Mouse (Mus musculus) neutrophil, adult 65 days (primary cell): ENCODE measurements around the gene Palm. TPM values are rescaled to one million over a fixed set of nuclear protein-coding genes. Genes with fewer than 3 reads are reported as not detected.

Experiments used
- total RNA-seq: library from RNA; stranded (reverse); gene quantifications from 2 replicates; pipeline ENCODE4 v1.2.4, GENCODE M21; 2023

Gene Palm
- 104 and 146 TPM in 2 replicates for total RNA-seq

DNA sequence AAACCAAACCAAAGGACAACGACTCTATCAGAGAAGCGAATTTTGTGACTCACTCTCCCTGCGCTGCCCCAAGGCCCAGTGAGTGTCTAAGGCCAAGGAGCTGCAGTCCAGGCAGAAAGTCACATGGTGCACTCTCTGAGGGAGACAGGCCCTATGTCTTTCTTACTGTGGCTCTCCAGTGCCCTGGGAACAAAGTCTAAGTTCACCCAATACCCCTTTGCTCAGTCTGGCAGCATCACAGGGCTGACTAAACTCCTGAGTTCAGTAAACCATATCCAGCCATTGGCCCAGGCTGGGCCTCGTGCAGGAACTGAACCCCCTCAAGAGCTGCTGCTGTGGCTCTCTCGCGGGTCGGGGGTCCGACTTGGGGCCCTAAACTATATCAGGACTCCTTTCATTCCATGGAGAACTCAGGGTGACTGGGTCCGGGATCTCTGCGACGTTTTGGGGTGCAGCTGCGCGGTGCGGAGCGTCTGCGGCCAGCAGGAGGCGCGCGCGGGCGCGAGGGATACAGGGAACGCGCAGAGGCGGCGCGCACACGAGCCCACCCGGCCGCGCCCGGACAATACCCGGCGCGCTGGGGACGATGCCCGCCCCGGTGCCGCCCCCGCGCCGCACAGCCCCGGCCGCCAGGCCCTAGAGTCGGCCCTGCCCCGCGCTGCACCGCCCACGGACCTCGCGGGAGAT, at the start of gene Palm:
Gene Palm (plus strand): TSS at position 522 of the 687 bp plus-strand sequence.

DNA sequence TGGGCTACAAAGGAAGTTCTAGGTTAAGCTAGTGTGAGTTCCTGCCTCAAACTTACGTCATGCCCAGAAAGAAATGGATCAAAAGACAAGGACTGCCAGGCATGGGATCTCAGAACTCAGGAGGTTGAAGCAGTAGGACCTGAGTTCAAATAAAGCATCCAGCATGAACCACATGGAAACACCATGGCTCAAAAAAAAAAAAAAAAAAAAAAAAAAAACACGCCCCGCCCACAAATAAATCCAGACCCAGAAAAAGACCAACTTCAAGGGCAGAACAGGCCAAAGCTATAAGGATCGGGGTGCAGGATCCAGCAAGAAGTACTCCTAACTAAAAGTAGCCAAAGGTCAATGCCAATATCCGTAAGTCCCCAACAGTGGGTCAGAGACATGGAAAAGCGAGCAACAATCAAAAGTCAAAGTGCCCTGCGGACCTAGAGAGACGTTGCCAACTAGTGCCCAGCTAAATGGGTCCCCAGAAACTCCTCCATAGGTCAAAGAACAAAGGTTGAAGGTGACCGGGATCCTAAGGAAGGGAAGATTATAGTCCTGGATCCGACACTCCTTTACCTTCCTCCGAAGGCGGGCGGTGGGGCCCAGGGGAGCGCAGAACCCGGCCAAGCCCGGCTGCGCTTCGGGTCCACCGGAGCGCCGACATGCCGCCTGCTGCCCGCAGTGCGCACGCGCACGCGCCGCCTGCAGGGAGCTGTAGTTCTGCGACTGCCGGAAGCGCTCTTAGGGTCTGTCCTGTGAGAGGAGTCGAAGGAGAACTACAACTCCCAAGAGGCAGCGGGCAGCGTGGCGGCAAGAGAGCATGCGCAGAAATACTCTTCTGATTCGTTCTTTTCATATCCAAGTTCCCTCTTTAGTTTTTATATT, 47.2 kb upstream of the Palm start, which contains the start of gene Polrmt:
Gene Polrmt (minus strand): TSS at position 684 of the 876 bp plus-strand sequence.

DNA sequence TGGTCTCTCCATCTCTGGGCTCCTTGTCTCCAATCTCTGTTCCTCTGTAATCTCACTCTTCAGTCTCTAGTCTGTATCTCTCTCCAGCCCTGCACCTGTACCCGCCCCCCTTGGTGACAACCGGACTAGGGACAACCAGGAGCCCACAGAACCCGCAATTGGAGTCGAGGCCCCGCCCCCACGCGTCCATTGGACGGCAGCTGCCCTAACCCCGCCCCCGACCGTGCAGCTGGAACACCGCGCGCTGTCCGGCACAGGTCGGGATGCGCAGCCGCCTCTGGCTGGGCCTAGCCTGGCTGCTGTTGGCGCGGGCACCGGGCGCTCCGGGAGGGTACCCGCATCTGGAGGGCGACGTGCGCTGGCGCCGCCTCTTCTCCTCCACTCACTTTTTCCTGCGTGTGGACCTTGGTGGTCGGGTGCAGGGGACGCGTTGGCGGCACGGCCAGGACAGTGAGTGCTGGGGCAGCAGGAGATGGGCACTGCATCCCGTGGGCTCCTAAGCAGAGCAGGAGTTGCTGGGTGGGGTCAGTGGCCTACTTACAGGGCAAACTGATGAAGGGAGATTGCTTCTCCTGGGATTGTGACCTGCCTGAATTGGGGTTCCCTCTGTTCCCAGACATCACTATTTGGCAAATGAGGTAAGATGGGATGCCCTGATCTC, 38.4 kb upstream of the Palm start, which contains the start of gene Fgf22:
Gene Fgf22 (plus strand): TSS at position 221 of the 661 bp plus-strand sequence.

DNA sequence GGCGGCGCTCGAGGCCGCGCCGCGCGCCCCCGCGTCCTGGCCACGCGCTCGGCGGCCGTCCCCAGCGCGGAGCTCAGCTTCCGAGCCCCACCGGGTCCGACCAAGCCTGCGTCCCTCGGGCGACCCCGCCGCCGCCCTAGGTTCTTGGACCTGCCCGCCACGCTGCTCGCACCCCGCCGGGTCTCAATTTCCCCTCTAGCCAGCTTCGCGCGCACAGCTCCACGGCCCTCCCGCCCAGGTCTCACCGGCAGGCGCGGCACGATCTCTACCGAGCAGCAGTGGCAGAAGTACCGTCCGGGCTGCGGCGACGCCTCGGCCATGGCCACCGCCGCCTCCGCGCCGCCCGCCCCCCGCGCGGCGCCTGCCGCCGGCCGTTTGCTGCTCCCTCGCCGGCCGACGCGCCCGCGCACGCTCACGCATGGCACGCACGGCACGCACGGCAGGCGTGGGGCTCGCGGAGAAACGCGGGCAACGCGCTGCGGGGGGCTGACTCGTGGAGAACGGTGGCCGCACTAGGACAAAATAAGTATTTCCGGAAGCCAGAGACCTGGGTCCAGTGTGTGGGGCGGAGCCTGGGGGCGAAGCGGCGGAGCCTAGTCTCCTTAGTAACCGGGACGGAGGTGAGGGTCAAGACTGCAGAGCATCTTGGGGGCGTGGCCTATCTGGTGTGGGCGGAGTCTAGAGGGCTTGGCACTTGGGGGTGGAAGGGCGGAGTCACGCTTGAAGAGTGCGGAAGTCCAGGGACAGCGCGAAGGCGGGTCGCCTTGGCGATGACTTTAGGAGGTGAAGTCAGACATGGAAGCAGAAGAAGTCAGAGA, 26.7 kb upstream of the Palm start, which contains the start of gene Rnf126:
Gene Rnf126 (minus strand): TSS at position 445 of the 818 bp plus-strand sequence.

DNA sequence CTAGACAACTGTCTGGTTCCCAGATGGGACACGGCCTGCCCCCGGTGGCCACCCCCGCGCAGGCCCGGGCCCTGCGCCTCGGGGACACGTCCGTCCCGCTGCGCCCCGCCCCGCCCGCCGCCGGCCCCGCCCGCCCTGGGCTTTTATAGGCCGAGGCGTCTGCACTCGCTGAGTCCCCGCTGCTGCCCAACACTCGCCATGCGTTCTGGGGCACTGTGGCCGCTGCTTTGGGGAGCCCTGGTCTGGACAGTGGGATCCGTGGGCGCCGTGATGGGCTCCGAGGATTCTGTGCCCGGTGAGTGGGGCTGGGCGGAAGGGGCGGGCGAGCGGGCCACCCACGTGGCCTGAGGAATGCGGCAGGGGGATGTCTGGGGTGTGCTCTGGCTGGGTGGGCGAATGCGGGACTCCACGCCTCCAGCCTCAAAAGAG, 16.3 kb upstream of the Palm start, which contains the start of gene Fstl3:
Gene Fstl3 (plus strand): TSS at position 170 of the 429 bp plus-strand sequence.

DNA sequence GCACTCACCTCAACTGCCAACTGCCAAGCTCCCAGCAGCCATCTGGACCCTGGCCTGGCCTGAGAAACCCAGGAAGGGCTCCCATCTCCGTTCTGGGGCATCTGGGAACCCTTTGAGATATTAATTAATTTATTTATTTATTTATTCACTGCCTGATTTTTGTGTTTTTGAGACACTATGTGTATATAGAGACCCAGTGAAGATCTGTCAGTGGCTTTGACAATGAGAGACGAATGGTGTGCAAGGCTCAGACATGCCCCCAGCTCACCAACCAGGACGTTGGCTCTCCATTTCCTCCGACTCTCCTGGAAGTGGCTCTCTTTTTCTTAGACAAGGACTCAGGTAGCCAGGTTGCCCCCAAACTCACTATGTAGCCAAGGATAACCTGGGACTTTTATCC, 2.5 kb upstream of the Palm start, which contains the start of gene Prss57:
Gene Prss57 (minus strand): TSS at position 101 of the 400 bp plus-strand sequence.

DNA sequence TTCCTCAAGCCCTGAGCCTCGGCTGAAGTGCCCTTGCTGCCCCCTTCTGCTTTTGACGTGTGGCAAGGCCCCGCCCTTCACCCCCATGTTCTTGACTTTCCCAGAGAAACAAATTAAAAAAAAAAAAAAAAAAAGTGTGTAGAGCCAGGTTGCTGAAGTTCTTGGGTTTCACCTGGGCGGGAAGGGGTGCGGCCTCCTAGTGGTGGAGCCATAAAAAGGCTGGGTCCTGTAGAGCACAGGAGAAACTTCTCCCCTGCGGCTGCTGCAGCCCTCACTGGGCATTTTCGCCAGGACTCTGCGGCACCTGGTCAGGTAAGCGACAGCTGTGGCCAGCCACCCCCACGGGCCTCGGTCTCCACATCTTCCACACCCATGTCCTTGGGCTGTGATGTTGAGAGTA, 27.4 kb downstream of the Palm start, which contains the start of gene Misp:
Gene Misp (plus strand): TSS at position 208 of the 400 bp plus-strand sequence.

DNA sequence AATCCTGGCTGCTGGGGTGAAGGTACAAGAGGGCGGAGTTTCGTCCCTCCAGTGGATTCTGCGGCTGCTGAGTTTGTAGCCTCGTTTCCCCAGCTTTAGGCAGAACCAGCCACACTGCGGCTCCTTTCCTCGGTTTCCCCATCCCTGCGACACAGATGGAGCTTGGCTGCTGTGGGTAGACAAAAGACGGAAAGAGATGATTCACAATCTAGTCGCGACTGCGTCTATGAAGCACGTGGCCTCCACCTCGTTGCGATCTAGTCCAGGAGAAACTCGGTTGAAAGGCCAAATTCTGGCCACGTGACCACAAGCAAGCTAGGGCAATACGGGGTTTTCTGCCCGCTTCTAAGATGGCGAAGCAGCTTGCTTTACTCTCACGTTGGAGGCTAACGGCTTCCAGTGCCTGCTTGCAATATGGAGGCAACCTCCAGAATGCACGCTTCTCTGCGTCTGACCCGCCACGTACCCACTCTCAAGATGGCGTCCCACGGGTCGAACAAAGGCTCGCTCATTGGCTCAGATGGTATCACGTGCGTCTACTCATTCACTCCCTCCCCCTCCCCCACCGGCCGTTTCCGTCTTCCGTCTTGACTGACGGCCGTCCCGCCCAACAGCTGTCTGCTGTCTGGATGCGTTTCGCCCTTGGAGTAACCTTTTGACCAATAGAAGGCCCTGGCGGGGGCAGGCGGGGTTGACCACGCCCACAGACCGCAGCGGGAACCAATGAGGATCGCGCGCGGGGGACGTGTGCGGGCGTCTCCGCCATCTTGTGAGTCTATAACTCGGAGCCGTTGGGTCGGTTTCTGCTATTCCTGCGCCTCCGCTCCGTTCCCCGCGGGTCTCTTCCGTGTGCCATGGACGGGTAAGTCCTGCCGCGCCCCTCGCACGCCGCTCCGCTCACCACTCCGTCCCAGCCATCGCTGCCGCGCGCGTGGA, 60.8 kb downstream of the Palm start, which contains the start of gene Ptbp1:
Gene Ptbp1 (plus strand): TSS at position 568 of the 936 bp plus-strand sequence.

Other genes starting within 250 kb of the Palm start
- gene Mier2, start 238.4 kb upstream of the Palm start, total RNA-seq, result 7.8 and 8.8 TPM in 2 replicates
- not detected in 2 replicates for gene Theg, start 206.2 kb upstream of the Palm start, total RNA-seq
- not detected in 2 replicates for gene C2cd4c, start 179.5 kb upstream of the Palm start, total RNA-seq
- not detected in 2 replicates for gene Shc2, start 155.7 kb upstream of the Palm start, total RNA-seq
- not detected in 2 replicates for gene Odf3l2, start 147.8 kb upstream of the Palm start, total RNA-seq
- not detected in 2 replicates for gene Madcam1, start 129.0 kb upstream of the Palm start, total RNA-seq
- 16.1 and 19.4 TPM in 2 replicates for gene Tpgs1, start 124.2 kb upstream of the Palm start, total RNA-seq
- 62.7 and 69.8 TPM in 2 replicates for gene Cdc34, start 111.4 kb upstream of the Palm start, total RNA-seq
- gene Gzmm, start 104.6 kb upstream of the Palm start, total RNA-seq, result 1.6 and 2.3 TPM in 2 replicates
- 78.7 and 95.6 TPM in 2 replicates for gene Bsg, start 89.1 kb upstream of the Palm start, total RNA-seq
- not detected in 2 replicates for gene Hcn2, start 76.9 kb upstream of the Palm start, total RNA-seq
- gene Polrmt, start 47.0 kb upstream of the Palm start, total RNA-seq, result 10.1 and 11.3 TPM in 2 replicates
- not detected in 2 replicates for gene Fgf22, start 38.5 kb upstream of the Palm start, total RNA-seq
- 18.7 and 24.0 TPM in 2 replicates for gene Rnf126, start 26.6 kb upstream of the Palm start, total RNA-seq
- gene Fstl3, start 16.3 kb upstream of the Palm start, total RNA-seq, result 3.4 and 5.5 TPM in 2 replicates
- 15.8 and 16.6 TPM in 2 replicates for gene Prss57, start 2.6 kb upstream of the Palm start, total RNA-seq
- gene Misp, start 27.4 kb downstream of the Palm start, total RNA-seq, result 0.60 and 1.1 TPM in 2 replicates
- 224 and 230 TPM in 2 replicates for gene Ptbp1, start 60.9 kb downstream of the Palm start, total RNA-seq
- gene Prtn3, start 80.9 kb downstream of the Palm start, total RNA-seq, result 374 and 461 TPM in 2 replicates
- 21.5 and 22.3 TPM in 2 replicates for gene Plppr3, start 81.1 kb downstream of the Palm start, total RNA-seq
- 409 and 433 TPM in 2 replicates for gene Elane, start 92.7 kb downstream of the Palm start, total RNA-seq
- gene Cfd, start 97.3 kb downstream of the Palm start, total RNA-seq, result not detected in 2 replicates
- gene Med16, start 115.4 kb downstream of the Palm start, total RNA-seq, result 38.8 and 45.7 TPM in 2 replicates
- gene Gm26602, start 117.3 kb downstream of the Palm start, total RNA-seq, result not detected in 2 replicates
- gene Kiss1r, start 123.4 kb downstream of the Palm start, total RNA-seq, result 5.0 and 5.7 TPM in 2 replicates
- gene R3hdm4, start 127.6 kb downstream of the Palm start, total RNA-seq, result 563 and 732 TPM in 2 replicates
- 203 and 226 TPM in 2 replicates for gene Arid3a, start 133.5 kb downstream of the Palm start, total RNA-seq
- 13.5 and 19.5 TPM in 2 replicates for gene Wdr18, start 166.6 kb downstream of the Palm start, total RNA-seq
- gene Grin3b, start 177.1 kb downstream of the Palm start, total RNA-seq, result 0.16 and 0.19 TPM in 2 replicates
- 65.1 and 75.1 TPM in 2 replicates for gene Tmem259, start 190.8 kb downstream of the Palm start, total RNA-seq
- gene Cnn2, start 195.0 kb downstream of the Palm start, total RNA-seq, result 381 and 568 TPM in 2 replicates
- 105 and 153 TPM in 2 replicates for gene Abca7, start 202.9 kb downstream of the Palm start, total RNA-seq
- 445 and 546 TPM in 2 replicates for gene Arhgap45, start 223.1 kb downstream of the Palm start, total RNA-seq
- gene Polr2e, start 246.2 kb downstream of the Palm start, total RNA-seq, result 31.6 and 36.0 TPM in 2 replicates